Mouse (Mus musculus): ENCODE results near the gene Helz2.
"Not testable (repeated sequence)": the region's sequence is repeated elsewhere in the genome, so short reads cannot be mapped to it uniquely, and the experiment has no call there.

Helz2 gene

DNA sequence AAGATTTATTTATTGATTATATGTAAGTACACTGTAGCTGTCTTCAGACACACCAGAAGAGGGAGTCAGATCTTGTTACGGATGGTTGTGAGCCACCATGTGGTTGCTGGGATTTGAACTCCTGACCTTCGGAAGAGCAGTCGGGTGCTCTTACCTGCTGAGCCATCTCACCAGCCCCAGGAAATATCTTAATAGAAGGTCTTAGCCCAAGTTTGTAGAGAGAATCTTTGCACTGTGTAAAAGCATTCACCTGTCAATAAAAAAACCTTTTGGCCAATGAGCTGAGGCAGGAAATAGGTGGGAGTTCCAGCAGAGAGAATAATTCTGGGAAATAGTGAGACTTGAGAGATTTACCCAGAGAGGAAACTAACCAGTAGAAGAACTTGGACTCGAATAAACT, 50.4 kb downstream of the Helz2 start:
- not testable (repeated sequence) for DNase-seq

DNA sequence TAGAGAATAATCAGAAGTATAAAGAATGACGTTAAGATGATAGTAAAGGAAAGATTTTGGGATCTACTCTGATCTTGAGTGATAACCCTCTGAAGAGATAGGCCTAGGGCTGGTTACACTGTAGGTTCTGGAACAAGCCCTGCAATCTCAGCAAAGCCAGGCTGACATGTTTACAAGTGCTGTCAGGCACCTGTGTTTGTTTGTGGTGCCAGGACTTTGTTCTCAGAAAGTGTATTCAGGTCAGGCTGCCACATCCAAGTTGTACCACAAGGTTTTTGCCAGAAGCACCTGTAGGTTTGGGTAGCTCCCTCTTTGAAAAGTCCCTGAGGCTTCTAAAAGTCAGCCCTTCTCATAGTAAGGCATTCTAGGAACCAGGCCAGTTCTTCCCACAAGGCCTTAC, 52.5 kb downstream of the Helz2 start:
- no peak for DNase-seq

DNA sequence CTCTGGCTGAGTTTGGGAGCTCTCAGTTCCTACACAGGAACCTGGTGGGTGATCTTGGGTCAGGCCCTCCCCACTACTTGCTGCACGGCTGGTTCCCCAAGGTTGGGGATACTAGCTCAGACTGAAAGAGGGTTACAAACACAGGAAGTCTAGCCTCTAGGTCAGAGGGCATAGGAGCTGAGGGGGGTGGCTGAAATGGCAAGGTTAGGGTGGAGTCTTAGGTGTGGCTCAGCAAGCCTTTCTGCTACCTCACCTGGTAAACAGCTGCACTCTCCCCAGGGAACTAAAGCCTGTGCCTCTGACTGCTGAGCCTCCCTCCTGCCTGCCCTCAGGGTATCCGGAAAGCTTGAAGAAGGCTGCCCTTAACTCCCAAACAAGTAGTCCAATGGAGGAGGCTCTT, 53.1 kb downstream of the Helz2 start:
- DNase-seq: no peak

DNA sequence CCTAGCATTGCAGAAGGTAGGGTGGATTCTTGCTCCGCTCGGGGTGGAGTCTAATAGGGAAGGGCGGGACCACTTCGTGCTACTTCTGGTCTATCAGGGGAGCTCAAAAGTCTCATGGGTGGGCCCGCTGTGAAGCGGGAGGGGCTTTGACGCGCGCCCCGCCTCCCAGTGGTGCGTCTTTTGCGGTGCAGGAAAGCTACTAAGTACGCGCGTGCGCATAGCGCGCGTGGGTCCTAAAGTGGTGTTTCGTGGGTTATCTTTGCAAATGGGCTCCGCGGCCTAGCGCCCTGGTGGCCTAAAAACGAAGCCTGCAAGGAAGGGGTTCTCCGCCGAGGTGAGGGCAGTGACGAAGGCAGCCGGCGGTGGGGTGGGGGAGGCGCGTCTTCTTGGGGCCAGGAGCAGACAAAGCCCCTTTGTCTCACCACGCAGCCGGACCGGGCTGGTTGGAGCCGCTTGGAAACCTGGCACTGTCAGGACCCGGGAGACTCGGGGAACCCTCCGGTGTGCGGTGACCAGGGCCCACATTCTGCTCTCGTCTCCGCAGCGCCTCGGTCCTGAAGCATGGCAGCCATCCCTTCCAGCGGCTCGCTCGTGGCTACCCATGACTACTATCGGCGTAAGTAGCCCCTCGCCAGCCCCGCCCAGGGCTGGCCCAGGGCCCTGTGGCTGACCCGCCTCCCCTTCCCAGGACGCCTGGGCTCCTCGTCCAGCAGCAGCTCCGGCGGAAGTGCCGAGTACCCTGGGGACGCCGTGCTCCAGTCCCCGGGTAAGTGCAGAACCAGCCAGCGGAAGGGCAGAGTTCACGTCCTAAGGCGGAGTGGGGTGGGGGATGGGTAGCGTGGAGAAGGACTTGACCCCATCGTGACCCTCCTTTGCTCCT, 54.5 kb downstream of the Helz2 start, which contains the start of gene Ppdpf:
Gene Ppdpf, plus strand, starts transcription at position 127 of the 880 bp plus-strand sequence.
- DNase-seq: peak; percentile 88

DNA sequence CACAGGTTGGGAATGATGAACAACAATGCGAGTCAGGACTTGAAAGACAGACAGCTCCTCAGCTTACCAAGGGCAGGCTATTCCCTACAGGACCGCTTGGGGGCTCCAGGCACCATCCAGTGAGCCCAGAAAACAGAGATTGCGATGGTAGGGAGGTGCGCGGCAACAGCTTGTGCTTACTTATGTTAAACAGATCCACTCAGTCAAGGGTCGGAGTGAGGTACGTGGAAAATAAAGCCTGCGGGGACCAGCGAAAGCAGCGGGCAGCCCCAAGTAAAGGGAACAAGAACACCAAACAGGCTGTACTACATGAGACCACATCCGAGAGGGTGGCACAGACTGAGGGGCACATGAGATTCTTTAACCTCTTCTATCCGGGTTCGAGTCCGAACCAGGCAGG, 55.2 kb downstream of the Helz2 start:
- DNase-seq: peak; percentile 86

DNA sequence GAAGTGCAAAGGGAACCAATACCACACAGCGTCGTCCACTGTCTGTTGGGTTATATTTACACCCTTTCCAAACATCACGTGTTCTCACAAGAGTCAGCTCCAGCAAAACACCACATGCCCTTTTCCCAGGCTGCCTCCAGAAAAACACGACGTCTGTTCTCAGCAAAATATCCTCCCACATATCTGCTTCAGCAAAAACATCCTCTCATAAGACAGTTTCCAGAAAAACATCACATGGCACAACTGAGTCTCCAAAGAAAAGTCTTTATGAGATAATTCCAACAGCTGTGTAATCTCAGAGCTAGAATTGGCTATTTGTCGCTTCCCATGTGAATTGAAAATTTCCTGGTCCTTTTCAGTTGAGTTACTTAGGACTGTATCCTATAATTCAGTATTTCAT, 60.9 kb downstream of the Helz2 start:
- no peak for DNase-seq

DNA sequence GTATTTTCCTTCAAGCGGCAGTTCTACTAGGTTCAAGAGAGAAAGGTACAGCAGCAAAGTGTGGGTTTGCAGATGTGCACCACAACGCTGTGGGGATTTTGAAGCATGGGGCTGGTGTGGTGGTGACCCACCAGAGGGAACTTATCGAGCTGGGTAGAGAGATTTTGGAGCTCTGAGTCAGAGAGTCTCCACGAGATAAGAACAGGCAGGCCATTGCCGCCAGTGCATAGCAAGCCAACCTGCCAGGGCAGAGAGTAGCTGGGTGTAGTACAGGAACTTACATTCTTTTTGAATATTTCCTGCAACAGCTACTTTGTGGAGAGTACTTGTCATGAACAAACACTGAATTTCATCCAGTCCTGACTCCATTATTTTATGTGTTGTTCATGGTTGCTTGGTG, 63.4 kb downstream of the Helz2 start:
- DNase-seq: no peak

DNA sequence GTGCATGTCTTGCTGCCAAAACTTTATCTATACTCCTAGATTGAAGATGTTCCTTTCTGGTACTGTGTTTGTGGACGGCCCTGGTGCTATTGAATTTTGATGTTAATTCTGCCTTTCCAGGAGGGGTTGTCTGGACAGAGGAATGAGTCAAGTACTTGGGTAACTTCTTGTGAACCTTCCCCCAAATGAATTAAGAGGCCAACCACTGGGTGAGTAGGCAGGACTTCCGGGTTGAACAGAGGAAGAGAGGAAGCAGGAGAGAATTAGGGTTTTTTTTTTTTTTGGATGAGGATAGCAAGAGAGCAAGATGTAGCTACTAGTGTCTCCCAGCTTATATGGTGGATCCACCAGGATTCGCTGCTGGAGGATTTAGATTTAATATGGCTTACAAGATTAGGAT, 63.8 kb downstream of the Helz2 start:
- DNase-seq: no peak

All from cerebellum, adult 11-12 months (tissue).